Mouse (Mus musculus): ENCODE measurements around the gene Bmpr1a. TPM values are rescaled to one million over a fixed set of nuclear protein-coding genes. Genes with fewer than 3 reads are reported as not detected.
A peak's percentile ranks its signal among the peaks of the same experiment; 100 is the strongest.

Gene Bmpr1a
- 35.8 and 37.1 TPM in 2 replicates for polyA plus RNA-seq (2015; fragmentation: Nextera tagmentation; extraction: Ambion mirVana)

- Histone ChIP-seq H3K4me3 (replicated peaks; ENCODE audit: low read depth, low read length) (peak within 1 kb of the TSS; percentile 84), H3K27ac (peak within 1 kb of the TSS; percentile 98), H3K36me3 (ENCODE audit: insufficient read depth, low read length) (no peaks in the 10 kb centered on the region), H3K4me2 (ENCODE audit: low read length) (peak within 1 kb of the TSS; percentile 63), H3K9ac (ENCODE audit: low read depth, low read length) (peak within 1 kb of the TSS; percentile 99), H3K4me1 (replicated peaks; ENCODE audit: insufficient read depth, low read length) (peaks cover 3% of the 10 kb centered on the region; the same call in 1 of the 2 replicates), H3K9me3 (replicated peaks; ENCODE audit: low read length) (no peaks in the 10 kb centered on the region), H3K27me3 (ENCODE audit: insufficient read depth, low read length) (no peaks in the 10 kb centered on the region)
- no peak for ATAC-seq (replicated peaks; ENCODE audit: low FRiP score, low read depth)
- 6% methylated on average over 15 of the region's 15 CpGs for WGBS
- TF ChIP-seq CTCF (IDR thresholded peaks at IDR 0.05; ENCODE audit: low read depth), result no peak
- DNase-seq (ENCODE audit: low spot score), result no peak
Measured at GRCm38 (mm10) chr14:34503325-34503647, at the start of gene Bmpr1a. Gene Bmpr1a (minus strand): TSS chr14:34503341.

- H3K4me3 ChIP-seq (replicated peaks; ENCODE audit: low read depth, low read length), result no peak overlapping the region
- no peaks in the 10 kb centered on the region for H3K27me3 ChIP-seq (ENCODE audit: insufficient read depth, low read length)
- H3K9me3 ChIP-seq (replicated peaks; ENCODE audit: low read length), result no peaks in the 10 kb centered on the region
- no peaks in the 10 kb centered on the region for H3K36me3 ChIP-seq (ENCODE audit: insufficient read depth, low read length)
- TF ChIP-seq CTCF (IDR thresholded peaks at IDR 0.05; ENCODE audit: low read depth), result no peak
- ATAC-seq (replicated peaks; ENCODE audit: low FRiP score, low read depth) (no peak), DNase-seq (ENCODE audit: low spot score) (no peak)
- no peaks in the 10 kb centered on the region for H3K4me1 ChIP-seq (replicated peaks; ENCODE audit: insufficient read depth, low read length)
- 96% methylated on average over 5 of the region's 5 CpGs for WGBS
- H3K4me2 ChIP-seq (ENCODE audit: low read length), result no peak overlapping the region
- H3K27ac ChIP-seq, result no peak overlapping the region
- no peak overlapping the region for H3K9ac ChIP-seq (ENCODE audit: low read depth, low read length)
Measured at GRCm38 (mm10) chr14:34552226-34552625, 49.1 kb upstream of the Bmpr1a start.

- Histone ChIP-seq H3K4me3 (replicated peaks; ENCODE audit: low read depth, low read length) (peak overlapping the region; percentile 71), H3K36me3 (ENCODE audit: insufficient read depth, low read length) (no peaks in the 10 kb centered on the region), H3K4me1 (replicated peaks; ENCODE audit: insufficient read depth, low read length) (no peaks in the 10 kb centered on the region), H3K27me3 (ENCODE audit: insufficient read depth, low read length) (no peaks in the 10 kb centered on the region), H3K4me2 (ENCODE audit: low read length) (peak overlapping the region; percentile 85), H3K9ac (ENCODE audit: low read depth, low read length) (peak overlapping the region; percentile 75), H3K27ac (peak overlapping the region; percentile 76), H3K9me3 (replicated peaks; ENCODE audit: low read length) (no peaks in the 10 kb centered on the region)
- ATAC-seq (replicated peaks; ENCODE audit: low FRiP score, low read depth) (peak; percentile 96), DNase-seq (ENCODE audit: low spot score) (peak; percentile 96)
- WGBS, result under 1% methylated on average over 55 of the region's 55 CpGs
- peak; percentile 98 for TF ChIP-seq CTCF (IDR thresholded peaks at IDR 0.05; ENCODE audit: low read depth)
Measured at GRCm38 (mm10) chr14:34549004-34549671, 46.0 kb upstream of the Bmpr1a start.

GRCm38 (mm10) chr14:34548391-34549001 is 45.4 kb upstream of the Bmpr1a start:
- Histone ChIP-seq H3K36me3 (ENCODE audit: insufficient read depth, low read length) (no peaks in the 10 kb centered on the region), H3K4me3 (replicated peaks; ENCODE audit: low read depth, low read length) (peak overlapping the region; percentile 71), H3K27me3 (ENCODE audit: insufficient read depth, low read length) (no peaks in the 10 kb centered on the region), H3K9me3 (replicated peaks; ENCODE audit: low read length) (no peaks in the 10 kb centered on the region), H3K4me2 (ENCODE audit: low read length) (peak overlapping the region; percentile 85), H3K9ac (ENCODE audit: low read depth, low read length) (peak overlapping the region; percentile 75), H3K4me1 (replicated peaks; ENCODE audit: insufficient read depth, low read length) (no peaks in the 10 kb centered on the region), H3K27ac (peak overlapping the region; percentile 76)
- peak; percentile 30; the same call in 1 of the 2 replicates for ATAC-seq (replicated peaks; ENCODE audit: low FRiP score, low read depth)
- TF ChIP-seq CTCF (IDR thresholded peaks at IDR 0.05; ENCODE audit: low read depth), result no peak
- DNase-seq (ENCODE audit: low spot score), result peak; percentile 82
- WGBS, result 1% methylated on average over 27 of the region's 27 CpGs

- no peak for TF ChIP-seq CTCF (IDR thresholded peaks at IDR 0.05; ENCODE audit: low read depth)
- no peak overlapping the region for H3K27ac ChIP-seq
- no peak for DNase-seq (ENCODE audit: low spot score)
- no peaks in the 10 kb centered on the region for H3K9me3 ChIP-seq (replicated peaks; ENCODE audit: low read length)
- no peaks in the 10 kb centered on the region for H3K36me3 ChIP-seq (ENCODE audit: insufficient read depth, low read length)
- WGBS, result 60% methylated on average over 2 of the region's 2 CpGs
- 0 out of 2 replicates have a peak, but pooled peaks cover 3% of the 10 kb centered on the region for H3K4me1 ChIP-seq (replicated peaks; ENCODE audit: insufficient read depth, low read length)
- no peak overlapping the region for H3K4me2 ChIP-seq (ENCODE audit: low read length)
- ATAC-seq (replicated peaks; ENCODE audit: low FRiP score, low read depth), result no peak
- no peak overlapping the region for H3K4me3 ChIP-seq (replicated peaks; ENCODE audit: low read depth, low read length)
- no peak overlapping the region for H3K9ac ChIP-seq (ENCODE audit: low read depth, low read length)
- 0 out of 2 replicates have a peak, but pooled peaks cover 3% of the 10 kb centered on the region for H3K27me3 ChIP-seq (ENCODE audit: insufficient read depth, low read length)
Measured at GRCm38 (mm10) chr14:34544545-34544944, 41.4 kb upstream of the Bmpr1a start.

GRCm38 (mm10) chr14:34544001-34544400 is 40.9 kb upstream of the Bmpr1a start:
- Histone ChIP-seq H3K27me3 (ENCODE audit: insufficient read depth, low read length) (0 out of 2 replicates have a peak, but pooled peaks cover 3% of the 10 kb centered on the region), H3K9ac (ENCODE audit: low read depth, low read length) (no peak overlapping the region), H3K27ac (no peak overlapping the region), H3K4me1 (replicated peaks; ENCODE audit: insufficient read depth, low read length) (0 out of 2 replicates have a peak, but pooled peaks cover 3% of the 10 kb centered on the region), H3K4me2 (ENCODE audit: low read length) (no peak overlapping the region), H3K4me3 (replicated peaks; ENCODE audit: low read depth, low read length) (no peak overlapping the region), H3K9me3 (replicated peaks; ENCODE audit: low read length) (no peaks in the 10 kb centered on the region), H3K36me3 (ENCODE audit: insufficient read depth, low read length) (no peaks in the 10 kb centered on the region)
- ATAC-seq (replicated peaks; ENCODE audit: low FRiP score, low read depth) (no peak), DNase-seq (ENCODE audit: low spot score) (no peak)
- WGBS, result 94% methylated on average over 6 of the region's 6 CpGs
- TF ChIP-seq CTCF (IDR thresholded peaks at IDR 0.05; ENCODE audit: low read depth), result no peak
